Mouse (Mus musculus): ENCODE results near the gene Phf13.

DNA sequence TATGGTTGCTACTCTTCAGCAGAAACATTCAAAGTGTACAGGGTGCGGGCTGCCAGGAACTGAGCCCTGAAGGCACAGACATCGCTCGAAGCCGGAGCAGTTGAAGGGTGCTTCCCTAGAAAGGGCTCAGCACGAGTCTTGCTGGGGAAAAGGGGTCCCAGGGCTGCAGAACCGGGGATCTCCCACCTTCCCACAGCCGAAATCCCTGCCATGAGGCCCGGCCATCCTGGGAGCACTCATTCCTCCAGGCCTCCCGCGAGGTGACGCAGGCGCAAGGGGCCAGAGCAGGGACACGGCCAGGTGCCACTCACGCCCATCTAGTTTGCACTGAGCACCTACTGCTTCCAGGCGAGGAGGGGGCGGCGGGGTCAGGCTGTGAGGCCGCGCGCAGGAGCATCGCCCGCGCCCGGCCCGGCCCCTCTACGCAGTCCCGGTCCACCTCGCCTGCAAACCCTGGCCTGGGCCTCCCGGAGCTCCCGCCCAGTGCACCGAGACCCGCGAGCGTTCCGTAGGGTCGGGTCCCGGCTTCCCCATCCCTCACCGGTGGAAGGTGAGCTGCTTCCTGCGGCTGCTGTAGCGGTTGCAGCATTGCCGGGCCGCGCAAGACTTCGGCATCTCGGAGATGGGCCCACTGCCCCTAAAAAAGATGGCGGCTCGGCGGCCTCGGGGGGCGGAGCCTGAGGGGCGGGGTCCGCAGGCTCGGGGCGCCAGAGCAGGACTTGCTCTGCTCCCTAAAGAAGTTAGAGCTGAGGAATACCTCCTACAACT is 7.5 kb downstream of the Phf13 start, which contains the start of gene Thap3:
- no peak for TF ChIP-seq TAL1 (IDR thresholded peaks at IDR 0.05; ENCODE audit: low read length)
- no peak for TF ChIP-seq GATA1 (IDR thresholded peaks at IDR 0.05; ENCODE audit: low read length)

All from erythroblast, embryonic 14.5 days (primary cell).